Mouse (Mus musculus) splenic B cell, adult 2 months (primary cell): ENCODE measurements around the gene Btk.

Experiments used
- DNase-seq: peaks from one replicate; pipeline ENCODE4 v3.0.0-alpha.2; 2011; ENCODE audit warnings: low read depth, low spot score
- H3K27me3 ChIP-seq: 2 replicates; pipeline ENCODE4 v1.6.1; 2012; ENCODE audit warnings: mild to moderate bottlenecking, low read length, moderate library complexity, mixed read lengths; ENCODE audit not compliant: control insufficient read depth, poor library complexity, insufficient read depth, severe bottlenecking
- H3K36me3 ChIP-seq: 2 replicates; pipeline ENCODE4 v1.6.1; 2012; ENCODE audit warnings: mild to moderate bottlenecking, low read length, moderate library complexity, mixed read lengths; ENCODE audit not compliant: control insufficient read depth, poor library complexity, insufficient read depth, severe bottlenecking

Btk gene

DNA sequence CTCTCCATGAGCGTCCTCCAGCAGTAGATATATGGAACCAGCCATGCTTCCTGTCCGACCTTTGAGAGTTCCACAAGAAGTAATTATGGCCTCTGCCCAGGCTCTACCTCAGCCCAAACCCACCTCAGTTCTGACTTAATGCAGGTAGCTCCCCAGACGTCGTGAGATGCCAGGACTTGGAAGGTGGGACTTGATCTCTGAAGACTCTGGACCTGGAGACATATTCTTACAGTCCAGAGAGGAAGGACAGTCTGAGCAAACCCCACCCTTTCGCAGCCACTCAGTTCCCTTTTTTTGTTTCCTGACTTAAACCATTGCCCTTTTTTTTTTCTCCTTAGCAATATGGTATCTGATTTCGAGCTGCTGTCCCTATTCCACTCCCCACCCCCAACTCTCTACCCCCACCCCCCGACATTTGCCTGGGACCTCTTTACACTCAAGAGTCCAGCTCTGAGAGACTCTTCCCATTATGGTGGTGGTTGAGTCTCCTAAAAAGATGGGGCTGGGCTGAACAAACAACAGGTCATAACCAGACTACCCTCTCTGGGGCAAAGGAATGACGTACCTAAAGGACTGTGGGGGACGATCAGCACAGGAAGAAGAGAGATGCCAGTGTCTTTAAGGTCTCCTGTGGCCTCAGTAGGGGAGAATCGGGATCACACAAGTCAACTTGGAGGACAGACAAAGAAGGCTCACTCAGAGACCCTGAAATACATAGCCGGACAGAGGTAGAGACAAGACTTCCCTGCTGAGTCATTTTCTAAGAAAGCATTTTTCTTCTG lies at the start of gene Btk:
Btk (minus strand) TSS at position 683 of the 782 bp plus-strand sequence.
- peak; percentile 59 for DNase-seq
- Histone ChIP-seq H3K27me3 (no peaks in the 10 kb centered on the region), H3K36me3 (no peaks in the 10 kb centered on the region)

DNA sequence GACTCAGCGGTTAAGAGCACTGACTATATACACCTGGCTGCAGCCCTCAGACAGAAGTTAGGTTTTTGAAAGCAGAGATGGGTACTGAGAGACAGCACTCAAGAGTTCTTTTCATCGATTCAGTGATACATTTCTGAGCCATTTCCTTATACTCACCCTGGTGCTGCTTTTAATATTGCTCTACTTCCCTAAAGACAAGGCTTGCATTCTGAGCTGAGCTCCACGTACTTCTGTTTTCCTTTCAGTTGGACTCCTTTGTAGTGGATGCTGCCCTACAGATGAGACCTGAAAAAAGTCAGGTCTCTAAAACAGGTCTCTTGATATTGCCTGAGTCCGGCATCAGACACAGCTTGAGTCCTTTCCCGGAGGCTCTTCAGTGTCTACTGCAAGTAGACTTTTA lies 49.3 kb upstream of the Btk start:
- DNase-seq = no peak
- no peaks in the 10 kb centered on the region for H3K27me3 ChIP-seq
- no peaks in the 10 kb centered on the region for H3K36me3 ChIP-seq

DNA sequence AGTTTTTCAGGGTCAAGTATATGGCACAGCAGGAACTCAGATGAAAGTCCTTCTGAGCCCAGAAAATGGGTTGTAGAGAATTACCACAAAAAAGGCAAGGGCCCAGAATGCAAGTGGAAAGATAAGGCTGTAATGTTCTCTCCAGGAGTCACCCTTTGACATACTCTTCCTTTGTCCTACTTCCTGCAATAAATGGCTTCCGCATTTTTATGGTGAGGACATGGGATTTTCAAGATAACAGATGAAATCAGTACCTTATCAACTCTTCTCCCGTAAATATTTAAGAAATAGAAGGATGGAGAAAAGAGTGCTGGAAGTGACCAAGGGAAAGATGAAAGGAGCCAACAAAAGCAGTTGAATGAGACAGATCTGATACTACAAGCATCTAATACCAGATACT lies 44.8 kb upstream of the Btk start:
- no peaks in the 10 kb centered on the region for H3K36me3 ChIP-seq
- DNase-seq = no peak
- no peaks in the 10 kb centered on the region for H3K27me3 ChIP-seq

DNA sequence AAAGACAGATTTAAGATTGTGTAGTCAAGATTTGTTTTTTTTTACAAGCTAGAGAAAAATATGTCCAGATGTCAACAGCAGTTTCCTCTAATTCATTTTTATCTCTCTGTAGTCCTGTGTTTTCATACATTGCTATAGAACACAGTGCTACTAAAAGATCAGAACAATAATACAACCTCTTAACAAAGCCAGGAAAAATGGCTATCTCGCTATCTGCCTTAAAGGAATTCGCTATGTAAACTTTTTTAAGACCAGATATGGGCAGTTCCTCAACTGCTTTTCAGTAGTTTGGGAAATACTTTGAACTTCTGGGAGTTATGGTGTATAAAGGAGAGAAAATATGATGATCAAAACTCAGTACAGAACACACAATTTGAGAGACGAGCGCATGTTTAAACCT lies 40.0 kb upstream of the Btk start:
- Histone ChIP-seq H3K36me3 (no peaks in the 10 kb centered on the region), H3K27me3 (no peaks in the 10 kb centered on the region; the same call in 1 of the 2 replicates)
- DNase-seq = no peak

DNA sequence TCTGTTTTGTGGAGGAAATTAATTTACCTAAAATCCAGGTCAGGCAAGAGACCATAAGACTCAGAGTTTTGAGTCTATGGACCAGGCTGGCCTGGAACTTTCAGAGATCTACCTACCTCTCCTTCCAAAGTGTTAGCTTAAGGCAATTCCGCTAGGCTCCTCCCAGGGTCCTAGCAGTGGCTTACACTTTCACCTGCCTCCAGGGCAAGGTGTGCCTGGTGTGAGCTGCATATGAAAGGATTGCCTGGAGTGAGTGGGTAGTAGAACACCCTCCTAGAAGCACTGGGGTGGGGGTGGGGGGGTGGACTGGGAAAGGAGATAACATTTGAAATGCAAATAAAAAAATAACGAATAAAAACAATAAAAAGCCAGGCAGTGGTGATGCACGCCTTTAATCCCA lies 38.3 kb upstream of the Btk start:
- Histone ChIP-seq H3K27me3 (no peaks in the 10 kb centered on the region; the same call in 1 of the 2 replicates), H3K36me3 (no peaks in the 10 kb centered on the region)
- DNase-seq = no peak

DNA sequence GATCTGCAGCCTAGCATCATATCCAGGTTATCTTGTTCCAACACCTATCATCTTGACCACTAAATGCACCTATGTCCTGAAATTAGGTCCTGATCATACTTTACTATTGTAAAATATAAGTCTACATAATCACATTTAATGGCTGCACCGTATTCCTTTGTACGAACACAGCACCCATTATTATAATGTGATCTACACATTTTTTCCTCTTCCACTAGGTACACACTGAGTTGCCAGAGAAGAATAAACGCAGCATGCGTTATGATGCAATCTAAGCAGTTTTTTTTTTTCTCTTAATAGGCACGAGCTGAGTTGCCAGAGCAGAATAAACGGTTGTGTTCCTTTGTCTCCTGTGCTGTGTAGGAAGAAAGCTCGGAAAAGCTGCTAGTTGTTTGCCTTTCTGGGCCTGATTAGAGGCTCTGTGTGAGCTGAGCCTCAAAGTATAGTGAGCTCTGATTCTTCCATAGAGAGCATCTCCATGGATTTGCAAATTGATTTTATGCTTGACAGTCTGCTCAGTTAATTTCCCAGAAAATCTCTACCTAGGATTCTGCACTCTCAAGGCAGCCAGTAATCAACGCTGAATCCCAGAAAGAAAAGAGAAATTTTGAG lies 37.0 kb upstream of the Btk start:
- DNase-seq = no peak
- no peaks in the 10 kb centered on the region for H3K36me3 ChIP-seq

DNA sequence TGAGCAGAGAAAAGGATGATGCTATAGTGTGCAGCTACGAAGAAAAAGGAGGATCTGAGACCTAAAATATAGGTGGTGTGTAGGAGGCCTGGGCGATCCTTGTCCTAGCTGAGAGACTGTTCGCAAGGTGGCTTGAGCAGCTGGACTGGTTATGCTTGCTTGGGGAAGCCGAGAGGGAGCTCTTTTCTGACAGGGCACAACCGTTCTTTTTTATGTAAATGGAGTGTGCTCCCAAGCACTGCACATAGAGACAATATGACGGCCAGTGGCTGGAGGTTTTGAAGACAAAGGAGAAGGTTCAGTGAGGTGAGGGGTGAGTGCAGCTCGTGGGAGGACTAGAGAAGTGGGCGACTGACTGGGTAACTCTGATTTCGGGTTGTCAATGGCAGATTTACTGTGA lies 36.3 kb upstream of the Btk start:
- Histone ChIP-seq H3K36me3 (no peaks in the 10 kb centered on the region), H3K27me3 (no peaks in the 10 kb centered on the region; the same call in 1 of the 2 replicates)
- DNase-seq = no peak

More for the DNA sequence above, 37.0 kb upstream of the Btk start:
- H3K27me3 ChIP-seq = no peaks in the 10 kb centered on the region; the same call in 1 of the 2 replicates

DNA sequence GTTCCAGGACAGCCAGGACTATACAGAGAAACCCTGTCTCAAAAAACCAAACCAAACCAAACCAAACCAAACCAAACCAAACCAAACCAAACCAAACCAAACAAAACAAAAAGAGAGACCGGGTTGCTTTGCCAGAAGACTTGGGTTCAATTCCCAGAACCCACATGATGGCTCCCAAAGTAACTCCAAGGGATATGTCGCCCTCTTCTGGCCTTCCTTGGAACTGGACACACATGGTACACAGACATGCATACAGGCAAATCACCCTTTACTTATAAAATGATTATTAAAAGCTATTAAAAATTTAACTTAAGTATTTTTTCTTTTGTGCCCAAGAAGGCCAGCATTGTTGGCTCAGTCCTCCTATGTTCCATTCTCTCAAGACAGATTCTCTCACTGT lies 30.9 kb upstream of the Btk start:
- peak; percentile 63 for DNase-seq
- no peaks in the 10 kb centered on the region for H3K27me3 ChIP-seq
- no peaks in the 10 kb centered on the region for H3K36me3 ChIP-seq

DNA sequence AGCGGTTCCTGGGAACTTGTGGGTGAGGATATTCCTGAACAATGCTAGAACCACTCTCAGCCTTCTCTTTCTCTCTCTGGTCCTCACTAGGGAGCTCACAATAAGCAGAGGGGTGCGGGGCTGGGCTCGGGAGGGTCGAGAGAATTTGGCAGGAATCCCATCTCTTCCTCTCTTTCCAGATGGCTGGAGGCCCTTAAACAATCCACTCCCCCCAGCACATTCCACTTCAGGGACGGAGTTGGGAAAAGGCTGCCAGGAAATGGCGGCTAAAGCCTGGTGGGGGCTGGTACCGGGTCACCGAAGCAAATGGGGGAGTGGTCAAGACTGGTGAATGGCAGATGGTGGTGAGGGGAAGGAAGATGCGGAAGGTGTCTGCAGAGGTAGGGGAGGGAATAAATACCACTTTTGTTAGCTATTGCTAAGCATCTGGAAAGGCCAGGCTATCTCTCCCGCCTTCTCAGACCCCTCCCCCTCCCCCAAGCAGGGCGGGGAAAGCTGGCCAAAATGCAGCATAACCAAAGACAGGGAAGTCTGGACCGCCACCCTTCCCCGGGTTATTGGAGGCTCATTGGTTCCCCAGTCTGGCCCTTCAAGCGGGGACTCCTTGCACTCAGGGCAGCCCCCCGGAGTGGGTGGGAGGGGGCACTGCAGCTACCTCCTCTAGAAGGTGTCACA lies 29.1 kb upstream of the Btk start:
- Histone ChIP-seq H3K27me3 (no peaks in the 10 kb centered on the region), H3K36me3 (no peaks in the 10 kb centered on the region)
- DNase-seq = no peak

DNA sequence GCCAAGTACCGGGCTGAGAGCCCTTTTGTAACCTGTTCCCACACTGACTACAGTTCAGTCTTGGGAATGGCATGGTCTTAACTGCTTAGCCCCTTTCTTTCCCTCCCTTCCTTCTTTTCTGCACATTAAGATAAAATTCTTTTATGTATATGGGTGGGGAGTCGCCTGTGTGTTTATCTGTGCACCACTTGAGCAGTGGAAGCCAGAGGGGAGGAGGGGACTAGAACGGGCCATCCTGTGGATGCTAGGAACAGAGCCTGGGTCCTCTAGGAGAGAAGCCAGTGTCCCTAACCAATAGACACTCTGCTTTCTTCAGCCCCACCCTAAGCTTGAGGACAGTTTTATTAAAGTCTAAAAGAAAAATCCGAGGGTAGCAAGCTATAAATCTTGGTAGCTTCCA lies 27.6 kb upstream of the Btk start:
- Histone ChIP-seq H3K36me3 (no peaks in the 10 kb centered on the region), H3K27me3 (no peaks in the 10 kb centered on the region)
- no peak for DNase-seq

DNA sequence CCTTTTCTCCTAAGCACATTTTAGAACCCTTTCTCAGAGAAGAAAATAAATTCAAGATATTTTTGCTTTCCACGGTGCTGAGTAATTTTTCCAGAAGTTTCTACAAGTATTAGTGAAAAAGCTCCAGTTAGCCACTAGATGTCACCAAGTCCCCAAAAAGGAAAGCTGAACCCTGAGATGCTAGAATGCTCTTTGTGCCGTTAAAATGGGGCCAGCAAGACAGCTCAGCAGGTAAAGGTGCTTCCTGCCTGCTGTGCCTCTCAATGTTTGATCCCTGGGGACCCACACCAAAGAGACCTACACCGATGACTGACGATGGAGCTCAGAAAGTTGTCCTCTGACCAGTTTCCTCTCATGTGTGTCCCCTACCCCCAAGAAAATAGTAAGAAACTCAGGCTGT lies 26.1 kb upstream of the Btk start:
- H3K36me3 ChIP-seq = no peaks in the 10 kb centered on the region
- DNase-seq = peak; percentile 70
- H3K27me3 ChIP-seq = no peaks in the 10 kb centered on the region

DNA sequence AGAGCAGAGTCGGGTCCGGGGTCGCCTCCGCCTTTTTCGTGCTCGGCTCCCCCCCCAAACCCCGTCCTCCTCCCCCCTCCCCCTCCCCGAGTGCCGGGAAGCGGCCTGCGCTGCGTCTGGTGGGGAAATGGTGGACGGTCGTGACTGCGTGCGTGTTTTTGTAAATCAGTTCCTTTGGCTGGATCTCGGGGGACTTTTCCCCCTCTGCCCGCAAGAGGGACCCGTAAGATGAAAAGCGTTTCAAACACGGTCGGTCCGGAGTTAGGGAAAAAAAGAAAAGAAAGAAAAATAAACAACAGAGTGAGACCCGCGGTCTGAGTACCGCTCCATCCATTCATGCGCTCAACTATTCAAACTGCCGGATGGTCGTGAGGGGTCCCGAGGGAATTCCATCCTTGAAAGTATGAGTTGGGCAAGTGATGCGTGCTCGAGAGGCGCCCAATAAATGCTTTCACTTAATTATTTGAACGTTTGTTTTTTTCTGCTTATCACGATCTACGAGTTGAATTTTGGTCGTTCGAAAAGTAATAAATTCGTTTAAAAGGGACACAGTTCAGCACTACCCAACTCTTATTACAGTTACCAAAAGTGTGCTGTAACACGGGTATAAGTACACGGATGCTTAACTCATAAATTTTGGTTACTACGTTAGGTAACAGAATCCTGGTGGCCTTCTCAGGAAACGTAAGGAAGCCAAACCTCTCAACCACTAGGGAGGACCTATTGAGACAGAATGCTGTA lies 18.2 kb upstream of the Btk start:
- Histone ChIP-seq H3K36me3 (no peaks in the 10 kb centered on the region), H3K27me3 (no peaks in the 10 kb centered on the region)
- peak; percentile 64 for DNase-seq

DNA sequence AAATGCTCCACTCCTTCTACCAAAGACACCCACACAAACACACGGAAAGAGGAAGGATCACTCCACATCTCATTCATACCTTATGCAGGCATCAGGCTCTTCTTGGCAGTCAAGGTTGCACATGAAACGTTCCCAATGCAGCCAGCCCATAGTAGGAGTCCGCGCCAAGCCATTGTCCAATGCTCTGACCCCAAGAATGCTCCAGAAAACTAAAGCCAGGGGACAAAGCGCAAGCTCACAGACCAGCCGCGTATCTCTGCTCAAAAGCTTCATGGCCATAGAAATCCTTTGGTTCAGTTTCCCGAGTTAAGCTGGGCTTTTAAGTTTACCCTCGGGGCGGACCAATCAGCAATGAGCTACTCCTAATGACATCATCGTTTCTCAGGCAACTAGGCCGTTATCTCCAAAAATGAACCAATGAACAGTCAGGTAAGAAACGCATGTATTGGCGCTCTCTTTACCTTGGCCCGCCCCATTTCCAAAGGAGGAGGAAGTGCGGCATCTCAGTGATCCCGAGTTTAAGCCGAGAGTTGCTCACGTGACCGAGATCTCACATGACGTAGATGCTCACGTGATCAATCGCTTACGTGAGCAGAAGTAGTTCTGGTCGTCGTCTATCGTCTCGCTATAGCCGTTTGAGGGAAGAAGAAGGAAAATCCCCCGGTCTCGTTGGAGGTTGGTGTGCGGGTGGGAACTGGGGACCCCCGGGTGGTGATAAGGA lies 17.4 kb upstream of the Btk start, which contains the start of the genes Gla and Hnrnph2:
Gla (minus strand) TSS at position 467 of the 721 bp plus-strand sequence.
Hnrnph2 (plus strand) TSS at position 521 of the 721 bp plus-strand sequence.
- peak; percentile 98 for DNase-seq
- Histone ChIP-seq H3K27me3 (no peaks in the 10 kb centered on the region), H3K36me3 (no peaks in the 10 kb centered on the region)

DNA sequence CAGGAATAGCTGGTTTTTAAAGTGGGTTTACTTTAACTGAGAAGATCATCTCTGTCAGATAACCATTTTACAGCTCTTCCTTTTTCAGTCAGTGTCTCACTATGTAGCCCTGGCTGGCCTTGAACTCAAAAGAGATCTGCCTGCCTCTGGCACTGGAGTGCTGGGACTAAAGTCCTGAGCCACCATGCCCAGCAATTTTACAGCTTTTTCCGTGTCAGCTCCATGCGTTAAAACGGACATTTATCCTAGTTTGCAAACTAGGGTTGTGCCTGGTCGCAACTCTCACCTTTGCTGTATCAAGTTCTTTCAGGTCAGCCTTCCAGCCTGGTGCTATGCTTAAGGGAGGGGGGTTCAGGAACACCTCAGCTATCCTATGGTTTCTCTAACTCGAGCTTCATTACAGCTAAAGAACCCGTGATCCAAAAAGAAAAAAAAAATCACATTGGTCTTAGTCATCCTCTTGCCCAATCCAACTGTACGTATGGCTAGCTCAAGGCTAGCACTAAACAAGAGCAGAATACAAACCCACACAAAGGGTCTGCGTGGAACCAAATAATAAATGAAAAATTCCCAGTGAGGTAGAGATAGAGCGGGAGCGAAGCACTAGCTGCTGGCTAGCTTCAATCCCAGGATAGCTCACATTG lies 16.7 kb upstream of the Btk start:
- no peaks in the 10 kb centered on the region for H3K27me3 ChIP-seq
- DNase-seq = no peak
- no peaks in the 10 kb centered on the region for H3K36me3 ChIP-seq
